Mouse (Mus musculus): ENCODE measurements around the gene Rassf1. TPM values are rescaled to one million over a fixed set of nuclear protein-coding genes. Genes with fewer than 3 reads are reported as not detected.

Rassf1 gene
- polyA plus RNA-seq, 1 experiment from 2014 or later: 66.5 TPM

GRCm38 (mm10) chr9:107549297-107550074 lies 1.9 kb upstream of the Rassf1 start:
- 75% methylated on average over 19 of the region's 20 CpGs for WGBS
- ATAC-seq (ENCODE audit: low read depth) (no peak), DNase-seq (ENCODE audit: low spot score) (no peak)
- Histone ChIP-seq H3K4me1 (ENCODE audit: control insufficient read depth, insufficient read depth, low read length) (peaks cover 40% of the 10 kb centered on the region), H3K36me3 (ENCODE audit: control insufficient read depth, insufficient read depth, low read length) (peaks cover 9% of the 10 kb centered on the region), H3K27me3 (replicated peaks; ENCODE audit: control insufficient read depth, insufficient read depth, low read length) (no peaks in the 10 kb centered on the region), H3K4me3 (ENCODE audit: low read depth, low read length) (no peak overlapping the region), H3K4me2 (ENCODE audit: low read depth, low read length) (no peak overlapping the region), H3K27ac (replicated peaks; ENCODE audit: low read depth, low read length) (no peak overlapping the region), H3K9me3 (ENCODE audit: control insufficient read depth, low read length) (no peaks in the 10 kb centered on the region), H3K9ac (ENCODE audit: low read depth, low read length) (no peak overlapping the region)

GRCm38 (mm10) chr9:107550491-107551116 lies 751 bp upstream of the Rassf1 start:
- ATAC-seq (ENCODE audit: low read depth) (no peak), DNase-seq (ENCODE audit: low spot score) (no peak)
- Histone ChIP-seq H3K27ac (replicated peaks; ENCODE audit: low read depth, low read length) (peak overlapping the region; percentile 86), H3K36me3 (ENCODE audit: control insufficient read depth, insufficient read depth, low read length) (no peaks in the 10 kb centered on the region), H3K9ac (ENCODE audit: low read depth, low read length) (peak overlapping the region; percentile 79), H3K9me3 (ENCODE audit: control insufficient read depth, low read length) (no peaks in the 10 kb centered on the region), H3K4me1 (ENCODE audit: control insufficient read depth, insufficient read depth, low read length) (peaks cover 43% of the 10 kb centered on the region), H3K4me2 (ENCODE audit: low read depth, low read length) (peak overlapping the region; percentile 90), H3K27me3 (replicated peaks; ENCODE audit: control insufficient read depth, insufficient read depth, low read length) (no peaks in the 10 kb centered on the region), H3K4me3 (ENCODE audit: low read depth, low read length) (peak overlapping the region; percentile 58)
- WGBS: 36% methylated on average over 23 of the region's 23 CpGs

- H3K4me2 ChIP-seq (ENCODE audit: low read depth, low read length): peak overlapping the region; percentile 90
- peak overlapping the region; percentile 86 for H3K27ac ChIP-seq (replicated peaks; ENCODE audit: low read depth, low read length)
- DNase-seq (ENCODE audit: low spot score) (peak; percentile 76), ATAC-seq (ENCODE audit: low read depth) (no peak)
- H3K9ac ChIP-seq (ENCODE audit: low read depth, low read length): peak overlapping the region; percentile 79
- H3K9me3 ChIP-seq (ENCODE audit: control insufficient read depth, low read length): no peaks in the 10 kb centered on the region
- H3K36me3 ChIP-seq (ENCODE audit: control insufficient read depth, insufficient read depth, low read length): peaks cover 5% of the 10 kb centered on the region; the same call in 1 of the 2 replicates
- no peaks in the 10 kb centered on the region for H3K27me3 ChIP-seq (replicated peaks; ENCODE audit: control insufficient read depth, insufficient read depth, low read length)
- peak overlapping the region; percentile 58 for H3K4me3 ChIP-seq (ENCODE audit: low read depth, low read length)
- H3K4me1 ChIP-seq (ENCODE audit: control insufficient read depth, insufficient read depth, low read length): peaks cover 49% of the 10 kb centered on the region
- WGBS: 9% methylated on average over 8 of the region's 8 CpGs
These were observed 568 bp downstream of the Rassf1 start for GRCm38 (mm10) chr9:107551890-107552355.

- H3K36me3 ChIP-seq (ENCODE audit: control insufficient read depth, insufficient read depth, low read length): peaks cover 14% of the 10 kb centered on the region
- peaks cover 43% of the 10 kb centered on the region for H3K4me1 ChIP-seq (ENCODE audit: control insufficient read depth, insufficient read depth, low read length)
- WGBS: 80% methylated on average over 5 of the region's 5 CpGs
- H3K9ac ChIP-seq (ENCODE audit: low read depth, low read length): peak overlapping the region; percentile 65; the same call in 1 of the 2 replicates
- no peak overlapping the region; the same call in 1 of the 2 replicates for H3K27ac ChIP-seq (replicated peaks; ENCODE audit: low read depth, low read length)
- ATAC-seq (ENCODE audit: low read depth): no peak
- peak overlapping the region; percentile 83 for H3K4me3 ChIP-seq (ENCODE audit: low read depth, low read length)
- no peak for DNase-seq (ENCODE audit: low spot score)
- no peaks in the 10 kb centered on the region for H3K9me3 ChIP-seq (ENCODE audit: control insufficient read depth, low read length)
- H3K27me3 ChIP-seq (replicated peaks; ENCODE audit: control insufficient read depth, insufficient read depth, low read length): no peaks in the 10 kb centered on the region
- H3K4me2 ChIP-seq (ENCODE audit: low read depth, low read length): peak overlapping the region; percentile 90
These were observed 1.5 kb downstream of the Rassf1 start for GRCm38 (mm10) chr9:107552690-107553393.

- Histone ChIP-seq H3K36me3 (ENCODE audit: control insufficient read depth, insufficient read depth, low read length) (peaks cover 23% of the 10 kb centered on the region), H3K27ac (replicated peaks; ENCODE audit: low read depth, low read length) (peak overlapping the region; percentile 66), H3K4me3 (ENCODE audit: low read depth, low read length) (peak overlapping the region; percentile 83), H3K4me1 (ENCODE audit: control insufficient read depth, insufficient read depth, low read length) (peaks cover 43% of the 10 kb centered on the region), H3K9ac (ENCODE audit: low read depth, low read length) (peak overlapping the region; percentile 65), H3K9me3 (ENCODE audit: control insufficient read depth, low read length) (no peaks in the 10 kb centered on the region), H3K4me2 (ENCODE audit: low read depth, low read length) (peak overlapping the region; percentile 90), H3K27me3 (replicated peaks; ENCODE audit: control insufficient read depth, insufficient read depth, low read length) (no peaks in the 10 kb centered on the region)
- no peak for DNase-seq (ENCODE audit: low spot score)
- 5% methylated on average over 35 of the region's 37 CpGs for WGBS
- peak; percentile 39 for ATAC-seq (ENCODE audit: low read depth)
These were observed 2.4 kb downstream of the Rassf1 start for GRCm38 (mm10) chr9:107553541-107554318.

- H3K4me2 ChIP-seq (ENCODE audit: low read depth, low read length): peak overlapping the region; percentile 90
- peaks cover 29% of the 10 kb centered on the region for H3K36me3 ChIP-seq (ENCODE audit: control insufficient read depth, insufficient read depth, low read length)
- ATAC-seq (ENCODE audit: low read depth): peak; percentile 93
- H3K9me3 ChIP-seq (ENCODE audit: control insufficient read depth, low read length): no peaks in the 10 kb centered on the region
- peak overlapping the region; percentile 83 for H3K4me3 ChIP-seq (ENCODE audit: low read depth, low read length)
- peak overlapping the region; percentile 92 for H3K9ac ChIP-seq (ENCODE audit: low read depth, low read length)
- H3K27me3 ChIP-seq (replicated peaks; ENCODE audit: control insufficient read depth, insufficient read depth, low read length): no peaks in the 10 kb centered on the region
- peak overlapping the region; percentile 98 for H3K27ac ChIP-seq (replicated peaks; ENCODE audit: low read depth, low read length)
- peak; percentile 99 for DNase-seq (ENCODE audit: low spot score)
- H3K4me1 ChIP-seq (ENCODE audit: control insufficient read depth, insufficient read depth, low read length): peaks cover 43% of the 10 kb centered on the region
- WGBS: 0% methylated on average over 41 of the region's 53 CpGs
These were observed 3.0 kb downstream of the Rassf1 start for GRCm38 (mm10) chr9:107554319-107554825.

GRCm38 (mm10) chr9:107555031-107555457 lies 3.7 kb downstream of the Rassf1 start:
- peak; percentile 81 for DNase-seq (ENCODE audit: low spot score)

More at GRCm38 (mm10) chr9:107555031-107555457, 3.7 kb downstream of the Rassf1 start:
- no peaks in the 10 kb centered on the region for H3K27me3 ChIP-seq (replicated peaks; ENCODE audit: control insufficient read depth, insufficient read depth, low read length)
- peak overlapping the region; percentile 92 for H3K9ac ChIP-seq (ENCODE audit: low read depth, low read length)
- peak overlapping the region; percentile 90 for H3K4me2 ChIP-seq (ENCODE audit: low read depth, low read length)
- H3K27ac ChIP-seq (replicated peaks; ENCODE audit: low read depth, low read length): peak overlapping the region; percentile 98
- H3K9me3 ChIP-seq (ENCODE audit: control insufficient read depth, low read length): no peaks in the 10 kb centered on the region
- H3K4me3 ChIP-seq (ENCODE audit: low read depth, low read length): peak overlapping the region; percentile 83
- H3K4me1 ChIP-seq (ENCODE audit: control insufficient read depth, insufficient read depth, low read length): peaks cover 43% of the 10 kb centered on the region
- H3K36me3 ChIP-seq (ENCODE audit: control insufficient read depth, insufficient read depth, low read length): peaks cover 36% of the 10 kb centered on the region
- no peak; the same call in 1 of the 2 replicates for ATAC-seq (ENCODE audit: low read depth)
- WGBS: under 1% methylated on average over 23 of the region's 23 CpGs
